Mouse (Mus musculus): ENCODE results near the gene Paqr8. TPM values are rescaled to one million over a fixed set of nuclear protein-coding genes. Genes with fewer than 3 reads are reported as not detected.

The Paqr8 gene
- polyA plus RNA-seq, 1 experiment = 112 TPM

DNA sequence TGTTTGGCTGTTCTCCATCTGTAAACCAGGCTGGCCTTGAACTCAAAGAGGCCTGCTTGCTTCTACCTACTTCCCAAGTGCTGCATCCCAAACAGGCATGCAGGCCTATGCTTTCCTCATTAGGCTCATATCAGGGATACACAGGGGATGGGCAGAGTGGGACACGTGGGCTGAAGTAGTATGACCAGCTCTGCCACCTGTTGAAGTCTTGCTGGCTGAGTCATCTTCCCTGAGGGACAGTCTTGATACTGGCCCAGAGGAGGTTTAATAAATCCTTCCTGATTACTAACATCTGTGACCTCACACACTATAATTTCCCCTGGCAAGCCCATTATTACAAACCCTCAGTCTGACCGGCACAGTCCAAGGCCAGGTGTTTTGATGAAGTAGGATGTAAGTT, 19.5 kb upstream of the Paqr8 start:
- TF ChIP-seq POLR2A (IDR thresholded peaks at IDR 0.05; ENCODE audit: borderline replicate concordance, insufficient read depth, low read length) (no peak), CTCF (IDR thresholded peaks at IDR 0.05; ENCODE audit: borderline replicate concordance, insufficient read depth, low read depth, low read length) (no peak)
- DNase-seq = no peak
- no peak overlapping the region for H3K27ac ChIP-seq (ENCODE audit: insufficient read depth, low read length)
- H3K4me1 ChIP-seq (ENCODE audit: control insufficient read depth, insufficient read depth, low read length) = 0 out of 2 replicates have a peak, but pooled peaks cover 3% of the 10 kb centered on the region
- WGBS = 82% methylated on average over 2 of the region's 2 CpGs
- no peak overlapping the region for H3K4me3 ChIP-seq (replicated peaks; ENCODE audit: insufficient read depth, low read depth, low read length)
- H3K27me3 ChIP-seq (ENCODE audit: control insufficient read depth, insufficient read depth, low read length) = no peaks in the 10 kb centered on the region

DNA sequence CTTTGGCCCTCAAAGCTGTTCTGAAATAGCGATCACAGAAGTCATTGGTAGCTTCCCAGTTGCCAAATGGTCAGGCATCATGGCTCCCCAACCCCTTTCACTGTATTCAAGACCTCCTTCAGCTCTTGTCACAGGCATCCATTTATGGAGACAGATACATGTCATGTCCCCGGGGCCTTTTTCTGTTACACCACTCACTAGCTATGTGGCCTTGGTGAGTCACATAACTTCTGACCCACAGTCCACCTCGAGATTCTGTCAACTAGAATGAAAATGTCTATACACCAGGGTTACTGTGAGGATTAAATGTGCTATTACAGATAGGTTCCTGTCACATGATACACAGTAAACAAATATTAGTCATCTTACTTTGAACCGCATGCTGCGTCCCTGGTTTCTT, 17.9 kb upstream of the Paqr8 start:
- H3K4me3 ChIP-seq (replicated peaks; ENCODE audit: insufficient read depth, low read depth, low read length) = no peak overlapping the region
- no peak for TF ChIP-seq CTCF (IDR thresholded peaks at IDR 0.05; ENCODE audit: borderline replicate concordance, insufficient read depth, low read depth, low read length)
- TF ChIP-seq POLR2A (IDR thresholded peaks at IDR 0.05; ENCODE audit: borderline replicate concordance, insufficient read depth, low read length) = no peak
- 87% methylated on average over 5 of the region's 5 CpGs for WGBS
- no peaks in the 10 kb centered on the region for H3K27me3 ChIP-seq (ENCODE audit: control insufficient read depth, insufficient read depth, low read length)
- DNase-seq = no peak
- H3K4me1 ChIP-seq (ENCODE audit: control insufficient read depth, insufficient read depth, low read length) = 0 out of 2 replicates have a peak, but pooled peaks cover 2% of the 10 kb centered on the region
- H3K27ac ChIP-seq (ENCODE audit: insufficient read depth, low read length) = no peak overlapping the region

DNA sequence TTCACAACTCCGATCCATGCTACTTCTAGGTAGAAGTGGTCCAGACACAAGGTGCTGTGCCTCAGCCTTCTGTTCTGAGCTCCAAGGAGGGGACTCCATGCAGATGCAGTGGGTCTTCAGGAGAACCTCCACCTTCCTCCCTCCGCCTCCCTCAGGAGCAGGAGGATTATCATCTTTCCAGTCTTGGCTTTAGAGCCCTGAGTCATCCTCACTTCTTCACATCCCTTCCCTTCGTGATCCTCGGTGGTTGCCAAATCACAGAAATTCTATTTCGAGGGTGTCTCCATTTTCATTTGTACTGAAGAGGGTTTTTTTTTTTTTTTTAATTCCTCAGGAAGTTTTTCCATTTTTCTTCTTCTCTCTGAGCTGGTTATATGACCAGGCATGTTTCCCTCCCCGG, 16.3 kb upstream of the Paqr8 start:
- TF ChIP-seq CTCF (IDR thresholded peaks at IDR 0.05; ENCODE audit: borderline replicate concordance, insufficient read depth, low read depth, low read length) (no peak), POLR2A (IDR thresholded peaks at IDR 0.05; ENCODE audit: borderline replicate concordance, insufficient read depth, low read length) (no peak)
- H3K27ac ChIP-seq (ENCODE audit: insufficient read depth, low read length) = no peak overlapping the region
- H3K4me1 ChIP-seq (ENCODE audit: control insufficient read depth, insufficient read depth, low read length) = no peaks in the 10 kb centered on the region
- no peak overlapping the region for H3K4me3 ChIP-seq (replicated peaks; ENCODE audit: insufficient read depth, low read depth, low read length)
- no peaks in the 10 kb centered on the region for H3K27me3 ChIP-seq (ENCODE audit: control insufficient read depth, insufficient read depth, low read length)
- DNase-seq = no peak
- WGBS = 89% methylated on average over 6 of the region's 6 CpGs

- Histone ChIP-seq H3K27me3 (ENCODE audit: control insufficient read depth, insufficient read depth, low read length) (no peaks in the 10 kb centered on the region), H3K4me3 (replicated peaks; ENCODE audit: insufficient read depth, low read depth, low read length) (no peak overlapping the region), H3K4me1 (ENCODE audit: control insufficient read depth, insufficient read depth, low read length) (no peaks in the 10 kb centered on the region), H3K27ac (ENCODE audit: insufficient read depth, low read length) (no peak overlapping the region)
- DNase-seq = no peak
- TF ChIP-seq POLR2A (IDR thresholded peaks at IDR 0.05; ENCODE audit: borderline replicate concordance, insufficient read depth, low read length) (no peak), CTCF (IDR thresholded peaks at IDR 0.05; ENCODE audit: borderline replicate concordance, insufficient read depth, low read depth, low read length) (no peak)
Observed at GRCm38 (mm10) chr1:20877355-20877754, 13.1 kb upstream of the Paqr8 start.

- no peak for DNase-seq
- Histone ChIP-seq H3K27me3 (ENCODE audit: control insufficient read depth, insufficient read depth, low read length) (no peaks in the 10 kb centered on the region), H3K27ac (ENCODE audit: insufficient read depth, low read length) (no peak overlapping the region), H3K4me1 (ENCODE audit: control insufficient read depth, insufficient read depth, low read length) (no peaks in the 10 kb centered on the region), H3K4me3 (replicated peaks; ENCODE audit: insufficient read depth, low read depth, low read length) (no peak overlapping the region)
- TF ChIP-seq CTCF (IDR thresholded peaks at IDR 0.05; ENCODE audit: borderline replicate concordance, insufficient read depth, low read depth, low read length) (no peak), POLR2A (IDR thresholded peaks at IDR 0.05; ENCODE audit: borderline replicate concordance, insufficient read depth, low read length) (no peak)
- 92% methylated on average over 4 of the region's 4 CpGs for WGBS
Observed at GRCm38 (mm10) chr1:20879361-20879760, 11.0 kb upstream of the Paqr8 start.

GRCm38 (mm10) chr1:20883079-20883478, 7.3 kb upstream of the Paqr8 start:
- Histone ChIP-seq H3K27me3 (ENCODE audit: control insufficient read depth, insufficient read depth, low read length) (no peaks in the 10 kb centered on the region), H3K4me3 (replicated peaks; ENCODE audit: insufficient read depth, low read depth, low read length) (no peak overlapping the region), H3K4me1 (ENCODE audit: control insufficient read depth, insufficient read depth, low read length) (no peaks in the 10 kb centered on the region), H3K27ac (ENCODE audit: insufficient read depth, low read length) (no peak overlapping the region)
- WGBS = 41% methylated on average over 4 of the region's 4 CpGs
- DNase-seq = no peak
- TF ChIP-seq POLR2A (IDR thresholded peaks at IDR 0.05; ENCODE audit: borderline replicate concordance, insufficient read depth, low read length) (no peak), CTCF (IDR thresholded peaks at IDR 0.05; ENCODE audit: borderline replicate concordance, insufficient read depth, low read depth, low read length) (no peak)

DNA sequence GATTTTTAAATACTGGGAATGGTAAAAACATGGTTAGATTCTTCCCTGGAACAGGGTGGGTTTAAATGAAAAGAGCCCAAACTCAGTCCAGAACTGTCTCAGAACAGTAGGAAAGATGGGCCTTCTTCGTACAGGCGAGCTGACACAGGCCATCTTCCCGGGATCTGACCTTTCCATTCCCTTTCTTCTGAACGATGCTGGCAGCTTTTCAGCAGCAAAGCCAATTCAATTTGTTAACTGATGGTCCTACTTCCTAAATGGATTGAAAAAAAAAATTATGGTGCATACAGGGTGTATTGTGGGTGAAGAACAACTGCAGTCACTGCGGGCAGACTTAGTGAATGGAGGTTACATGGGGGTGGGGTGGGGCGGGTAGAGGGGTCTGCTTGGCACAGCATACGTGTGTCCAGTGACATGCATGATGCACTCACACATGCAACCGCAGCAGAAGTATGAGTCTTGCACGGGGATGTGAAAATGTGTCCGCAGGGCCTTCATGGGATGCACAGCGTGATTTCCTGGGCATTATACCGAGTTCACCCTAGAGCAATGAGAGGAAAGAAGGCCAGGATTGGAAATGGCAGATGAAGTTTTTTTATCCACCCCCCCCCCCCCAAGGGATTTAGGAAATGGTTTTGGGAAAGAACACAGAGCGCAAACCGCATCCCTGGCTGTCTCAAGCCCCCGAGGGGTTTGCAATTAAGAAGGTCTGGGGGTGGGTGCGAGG, 566 bp upstream of the Paqr8 start:
- peak overlapping the region; percentile 88 for H3K4me3 ChIP-seq (replicated peaks; ENCODE audit: insufficient read depth, low read depth, low read length)
- DNase-seq = no peak

DNA sequence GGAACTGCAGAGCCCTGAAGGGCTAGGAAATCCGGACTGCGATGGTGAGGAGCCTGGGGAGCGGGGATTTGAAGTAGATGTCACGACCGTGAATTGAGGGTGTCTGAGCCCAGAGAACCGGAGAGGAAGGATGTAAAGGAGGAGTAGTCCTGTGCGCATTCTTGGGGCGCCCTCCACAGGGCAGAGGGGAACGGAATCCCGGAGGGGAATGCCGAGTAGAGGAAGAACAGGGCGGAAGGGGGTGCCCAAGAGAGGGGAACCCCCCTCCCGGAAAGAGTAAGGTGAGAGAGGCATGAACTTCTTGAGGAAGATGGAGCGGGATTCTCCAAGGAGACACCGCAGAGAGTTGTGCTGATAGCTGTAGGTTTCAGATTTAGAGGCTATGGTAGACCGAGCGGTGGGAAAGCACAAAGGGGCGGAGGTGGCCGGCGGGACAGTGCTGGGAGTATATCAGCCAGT, 564 bp downstream of the Paqr8 start:
- Histone ChIP-seq H3K27me3 (ENCODE audit: control insufficient read depth, insufficient read depth, low read length) (no peaks in the 10 kb centered on the region), H3K4me1 (ENCODE audit: control insufficient read depth, insufficient read depth, low read length) (peaks cover 4% of the 10 kb centered on the region; the same call in 1 of the 2 replicates), H3K4me3 (replicated peaks; ENCODE audit: insufficient read depth, low read depth, low read length) (peak overlapping the region; percentile 88), H3K27ac (ENCODE audit: insufficient read depth, low read length) (peak overlapping the region; percentile 84)
- under 1% methylated on average over 20 of the region's 20 CpGs for WGBS
- no peak for TF ChIP-seq POLR2A (IDR thresholded peaks at IDR 0.05; ENCODE audit: borderline replicate concordance, insufficient read depth, low read length)
- TF ChIP-seq CTCF (IDR thresholded peaks at IDR 0.05; ENCODE audit: borderline replicate concordance, insufficient read depth, low read depth, low read length) = peak; percentile 60; the same call in 1 of the 2 replicates
- DNase-seq = peak; percentile 86 to 87

More for the DNA sequence above, 566 bp upstream of the Paqr8 start:
- Histone ChIP-seq H3K27me3 (ENCODE audit: control insufficient read depth, insufficient read depth, low read length) (no peaks in the 10 kb centered on the region), H3K4me1 (ENCODE audit: control insufficient read depth, insufficient read depth, low read length) (peaks cover 4% of the 10 kb centered on the region; the same call in 1 of the 2 replicates), H3K27ac (ENCODE audit: insufficient read depth, low read length) (peak overlapping the region; percentile 84)
- 12% methylated on average over 16 of the region's 16 CpGs for WGBS
- TF ChIP-seq POLR2A (IDR thresholded peaks at IDR 0.05; ENCODE audit: borderline replicate concordance, insufficient read depth, low read length) (no peak), CTCF (IDR thresholded peaks at IDR 0.05; ENCODE audit: borderline replicate concordance, insufficient read depth, low read depth, low read length) (no peak)

Data from cerebellum, adult 2 months (tissue).